ENCODE assay signal across 7 mouse cellular contexts in genomic region chr4:40837451-40838285, GRCm38 (mm10). TPM values are rescaled to one million over a fixed set of nuclear protein-coding genes. Genes with fewer than 3 reads are reported as not detected.
DNase-seq lines count a peak whose midpoint lies in the region; ATAC-seq lines count a peak whose summit lies in the region.

No protein-coding gene starts in this region.

- H3K4me3 ChIP-seq in forebrain, embryonic 12.5 days (replicated peaks): no peak overlapping the region
- no peak overlapping the region for H3K4me3 ChIP-seq in intestine, embryonic 14.5 days (ENCODE audit: low read depth, low read length)
- no peak overlapping the region for H3K4me3 ChIP-seq in lung, embryonic 15.5 days

- H3K9ac ChIP-seq in forebrain, embryonic 12.5 days: no peak overlapping the region
- no peak overlapping the region for H3K9ac ChIP-seq in intestine, embryonic 14.5 days (ENCODE audit: low read length)
- no peak overlapping the region for H3K9ac ChIP-seq in lung, embryonic 15.5 days

- 53% methylated on average over 10 of the region's 10 CpGs for WGBS in forebrain, embryonic 12.5 days
- 32% methylated on average over 10 of the region's 10 CpGs for WGBS in intestine, embryonic 14.5 days
- WGBS in lung, embryonic 15.5 days: 24% methylated on average over 10 of the region's 10 CpGs

- peaks cover 13% of the 10 kb centered on the region for H3K4me1 ChIP-seq in forebrain, embryonic 12.5 days
- peaks cover 18% of the 10 kb centered on the region for H3K4me1 ChIP-seq in intestine, embryonic 14.5 days (replicated peaks; ENCODE audit: control insufficient read depth, insufficient read depth, low read length)
- peaks cover 38% of the 10 kb centered on the region for H3K4me1 ChIP-seq in lung, embryonic 15.5 days

- no peaks in the 10 kb centered on the region for H3K9me3 ChIP-seq in forebrain, embryonic 12.5 days
- H3K9me3 ChIP-seq in intestine, embryonic 14.5 days (ENCODE audit: control insufficient read depth, low read length): no peaks in the 10 kb centered on the region
- H3K9me3 ChIP-seq in lung, embryonic 15.5 days: no peaks in the 10 kb centered on the region

- no peaks in the 10 kb centered on the region for H3K36me3 ChIP-seq in forebrain, embryonic 12.5 days (replicated peaks)
- no peaks in the 10 kb centered on the region for H3K36me3 ChIP-seq in intestine, embryonic 14.5 days (ENCODE audit: control insufficient read depth, insufficient read depth, low read length)
- H3K36me3 ChIP-seq in lung, embryonic 15.5 days: no peaks in the 10 kb centered on the region

- DNase-seq in urinary bladder, postnatal 25 days (ENCODE audit: low spot score): peak; percentile 60
- no peak for DNase-seq in urinary bladder, adult 18-20 months (ENCODE audit: low spot score in 2 of 2)
- DNase-seq in intestine, embryonic 14.5 days (ENCODE audit: low spot score): peak; percentile 65
- no peak for DNase-seq in layer of hippocampus, postnatal 14 days (ENCODE audit: low spot score in 2 of 2)
- no peak for DNase-seq in right cerebral cortex, postnatal 14 days

- ATAC-seq in forebrain, embryonic 12.5 days (ENCODE audit: low FRiP score): no peak
- ATAC-seq in intestine, embryonic 14.5 days (replicated peaks; ENCODE audit: low FRiP score, low TSS enrichment, low read depth): peak; percentile 60
- peak; percentile 80 for ATAC-seq in lung, embryonic 15.5 days (ENCODE audit: borderline replicate concordance, extremely low read depth, low FRiP score, low TSS enrichment)

- H3K27ac ChIP-seq in forebrain, embryonic 12.5 days: peak overlapping the region; percentile 27; the same call in 1 of the 2 replicates
- peak overlapping the region; percentile 69 for H3K27ac ChIP-seq in intestine, embryonic 14.5 days (ENCODE audit: low read depth)
- H3K27ac ChIP-seq in lung, embryonic 15.5 days: peak overlapping the region; percentile 83

- no peak overlapping the region for H3K4me2 ChIP-seq in forebrain, embryonic 12.5 days
- peak overlapping the region; percentile 12; the same call in 1 of the 2 replicates for H3K4me2 ChIP-seq in intestine, embryonic 14.5 days (ENCODE audit: low read length)
- peak overlapping the region; percentile 32; the same call in 1 of the 2 replicates for H3K4me2 ChIP-seq in lung, embryonic 15.5 days

- no peaks in the 10 kb centered on the region for H3K27me3 ChIP-seq in forebrain, embryonic 12.5 days
- H3K27me3 ChIP-seq in intestine, embryonic 14.5 days (replicated peaks; ENCODE audit: control insufficient read depth, insufficient read depth, low read length): no peaks in the 10 kb centered on the region
- H3K27me3 ChIP-seq in lung, embryonic 15.5 days: no peaks in the 10 kb centered on the region

RNA-seq across cellular contexts. Expression of gene B4galt1, which starts 16.1 kb away (rescaled TPM):
- 12.8 and 14.0 TPM in 2 replicates for polyA plus RNA-seq in forebrain, embryonic 12.5 days (2016; fragmentation: Nextera tagmentation; extraction: Ambion mirVana)
- 36.7 and 37.9 TPM in 2 replicates for polyA plus RNA-seq in intestine, embryonic 14.5 days (2014; fragmentation: Nextera tagmentation; extraction: Ambion mirVana)
- 70.0 and 74.5 TPM in 2 replicates for polyA plus RNA-seq in lung, embryonic 15.5 days (2015; fragmentation: Nextera tagmentation; extraction: Ambion mirVana)
- 1 to 10 TPM; 6.2 to 8.5 TPM for total RNA-seq in layer of hippocampus, postnatal 14 days (2021)

Comparison
In these comparisons a context has a peak if more than half of its experiments do, and no peak if none do; other contexts are left out.
1. DNase-seq: peak in urinary bladder, postnatal 25 days (single experiment) and intestine, embryonic 14.5 days (single experiment); none in urinary bladder, adult 18-20 months (0 of 2), layer of hippocampus, postnatal 14 days (0 of 2) and right cerebral cortex, postnatal 14 days (single experiment).
2. H3K27ac ChIP-seq: peak in every context shown above with its lines; median percentile 83 in lung, embryonic 15.5 days; 69 in intestine, embryonic 14.5 days; 27 in forebrain, embryonic 12.5 days.